Mouse (Mus musculus): ENCODE results near the gene Dnah14.
A peak's percentile ranks its signal among the peaks of the same experiment; 100 is the strongest.

Dnah14 gene

GRCm38 (mm10) chr1:181799911-181800310 lies 223.6 kb downstream of the Dnah14 start:
- no peak for DNase-seq

DNA sequence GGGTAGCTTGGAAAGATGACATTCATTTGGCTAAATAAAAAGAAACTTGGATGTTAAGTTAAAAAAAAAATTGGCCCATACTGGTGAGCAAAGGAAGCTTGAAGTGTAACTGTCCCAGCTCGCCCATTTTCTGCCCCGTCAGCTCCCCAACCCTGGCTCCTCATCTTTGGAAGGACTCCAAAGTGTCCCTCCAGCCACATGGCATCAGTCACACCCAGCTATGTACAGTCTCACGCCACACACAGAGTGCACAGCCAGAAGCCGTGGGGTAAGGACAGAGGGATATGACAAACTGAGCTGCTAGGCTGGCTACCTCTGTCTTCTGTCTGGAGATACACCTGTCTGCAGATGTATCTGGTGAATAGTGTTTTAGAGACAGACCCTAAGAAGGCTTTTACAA lies 224.3 kb downstream of the Dnah14 start:
- no peak for DNase-seq

- DNase-seq = no peak
Measured at GRCm38 (mm10) chr1:181811481-181812223, 235.3 kb downstream of the Dnah14 start.

- no peak for DNase-seq
Measured at GRCm38 (mm10) chr1:181826716-181827115, 250.4 kb downstream of the Dnah14 start.

DNA sequence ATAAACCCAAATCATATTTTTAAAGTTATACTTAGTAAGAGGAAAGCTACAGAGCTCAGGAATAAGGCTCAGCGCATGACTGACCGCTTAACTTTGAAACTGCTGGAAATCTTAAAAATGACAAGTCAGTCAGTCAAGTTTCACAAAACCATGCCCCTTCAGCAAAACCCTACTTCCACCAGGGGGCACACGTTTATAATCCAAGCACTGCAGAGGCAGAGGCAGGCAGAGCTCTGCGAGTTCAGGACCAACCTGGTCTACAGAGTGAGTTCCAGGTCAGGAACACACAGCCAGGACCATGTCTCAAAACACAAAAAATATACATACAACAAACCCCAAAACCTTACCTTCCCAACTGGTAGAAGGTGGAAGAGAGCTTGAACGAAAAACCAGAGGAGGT lies 252.0 kb downstream of the Dnah14 start:
- DNase-seq = no peak

DNA sequence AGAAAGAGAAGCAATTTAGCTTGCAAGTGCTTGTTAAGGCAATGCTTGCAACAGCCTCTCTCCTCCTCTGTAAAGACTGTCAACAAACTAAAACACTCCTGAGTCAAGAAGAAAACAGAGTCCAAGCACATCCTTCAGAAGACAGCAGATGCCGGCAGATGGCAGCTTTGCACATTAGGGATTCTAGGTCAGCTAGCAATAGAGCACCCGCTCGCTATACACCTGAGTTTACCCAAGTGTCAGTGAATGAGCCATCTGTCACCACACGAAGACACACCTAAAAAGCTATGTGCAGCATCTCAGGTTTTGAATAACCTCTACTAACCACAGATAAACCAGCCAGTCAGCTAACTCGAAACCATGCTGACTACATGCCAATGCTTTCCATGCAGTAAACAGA lies 256.4 kb downstream of the Dnah14 start:
- no peak for DNase-seq

DNA sequence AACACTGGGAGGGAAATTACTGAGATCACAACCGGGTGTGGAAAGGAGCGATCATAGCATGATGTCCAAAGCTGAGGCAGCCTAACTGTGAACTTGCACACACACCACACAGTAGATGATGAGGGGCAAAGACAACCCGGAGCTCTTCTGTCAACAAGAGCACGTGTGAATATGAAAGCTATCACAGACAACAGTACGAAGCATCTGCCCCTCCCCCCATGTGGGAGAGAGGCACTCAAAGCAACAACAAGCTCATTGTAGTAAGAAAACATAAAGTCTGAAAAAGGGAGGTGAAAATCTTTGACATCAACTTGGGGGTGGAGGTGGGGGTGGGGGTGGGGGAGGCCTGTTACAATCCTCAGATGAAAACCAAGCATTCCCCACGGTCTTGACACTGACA lies 256.8 kb downstream of the Dnah14 start:
- DNase-seq = no peak

- no peak for DNase-seq
Measured at GRCm38 (mm10) chr1:181838111-181838510, 261.8 kb downstream of the Dnah14 start.

DNA sequence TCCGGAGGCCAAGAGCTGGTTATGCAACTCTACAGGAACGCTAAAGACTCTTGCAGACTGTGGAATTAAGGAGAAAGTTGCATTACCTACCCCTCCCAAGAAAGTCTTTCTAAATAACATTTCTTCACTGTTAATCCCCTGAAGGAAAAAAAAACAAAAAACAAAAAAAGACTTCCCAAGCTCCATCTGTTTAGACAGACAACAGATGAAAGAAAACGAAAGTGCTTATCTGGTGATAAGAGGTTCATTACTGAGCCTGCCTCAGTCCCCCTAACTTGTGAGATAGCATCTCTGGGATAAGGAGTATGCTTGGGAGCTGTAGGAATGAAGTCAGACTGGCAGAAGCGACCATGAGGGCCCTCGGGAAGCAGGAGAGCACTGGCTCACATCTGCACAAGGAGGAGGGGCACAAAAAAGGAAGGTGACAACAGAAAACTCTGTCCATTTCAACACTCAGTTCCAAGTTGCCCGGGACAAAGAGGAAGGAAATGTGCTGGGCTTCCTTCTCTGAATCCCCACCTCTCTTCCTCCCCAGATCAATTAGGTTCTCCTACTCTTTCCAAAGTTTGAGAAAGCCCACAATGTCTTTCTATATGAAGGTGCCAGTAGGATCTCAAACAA lies 263.5 kb downstream of the Dnah14 start:
- no peak for DNase-seq

GRCm38 (mm10) chr1:181841396-181841795 lies 265.0 kb downstream of the Dnah14 start:
- no peak for DNase-seq

DNA sequence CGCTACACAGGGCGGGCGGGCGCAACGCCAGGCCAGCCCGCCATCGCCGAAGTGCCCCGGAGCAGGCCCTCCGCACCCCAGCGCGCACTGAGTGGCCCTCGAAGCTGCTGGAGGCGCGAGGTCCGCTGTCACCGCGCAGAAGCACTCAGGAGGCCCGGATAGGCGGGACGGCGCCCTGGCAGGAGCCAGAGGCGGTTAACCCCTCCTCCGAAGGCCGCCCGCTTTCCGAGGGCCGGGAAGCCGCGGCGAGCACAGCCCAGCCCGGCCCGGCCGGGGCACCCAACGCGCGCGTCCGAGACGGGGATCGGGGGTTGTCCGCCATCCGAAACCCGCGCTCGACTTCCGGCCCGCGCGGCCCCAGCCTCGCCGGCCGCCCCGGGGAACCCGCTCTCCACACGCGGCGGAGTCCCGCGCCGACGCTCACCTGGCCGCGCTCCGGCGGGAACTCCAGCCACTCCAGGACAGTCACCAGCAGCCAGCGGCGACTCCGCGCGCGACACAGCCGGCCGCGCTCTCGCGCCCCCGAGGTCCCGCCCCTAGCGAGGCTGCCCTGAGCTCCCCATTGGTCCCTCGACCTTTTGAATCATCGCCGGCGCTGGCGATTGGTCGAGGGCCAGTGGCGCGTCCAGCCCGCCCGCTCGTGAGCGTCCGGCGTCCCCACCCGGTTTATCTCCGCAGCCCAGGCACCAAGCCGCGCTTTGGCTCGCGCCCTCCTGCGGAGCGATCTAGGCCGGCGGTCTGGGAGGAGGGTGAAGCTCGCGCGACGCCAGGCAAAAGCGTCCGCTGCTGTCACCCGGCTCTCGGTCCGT lies 265.7 kb downstream of the Dnah14 start:
- DNase-seq = peak; percentile 95

- DNase-seq = no peak
Measured at GRCm38 (mm10) chr1:181842781-181843180, 266.4 kb downstream of the Dnah14 start, which contains the start of gene Lbr. Gene Lbr (minus strand): TSS chr1:181843046.

GRCm38 (mm10) chr1:181844874-181845547 lies 268.7 kb downstream of the Dnah14 start:
- no peak for DNase-seq

DNA sequence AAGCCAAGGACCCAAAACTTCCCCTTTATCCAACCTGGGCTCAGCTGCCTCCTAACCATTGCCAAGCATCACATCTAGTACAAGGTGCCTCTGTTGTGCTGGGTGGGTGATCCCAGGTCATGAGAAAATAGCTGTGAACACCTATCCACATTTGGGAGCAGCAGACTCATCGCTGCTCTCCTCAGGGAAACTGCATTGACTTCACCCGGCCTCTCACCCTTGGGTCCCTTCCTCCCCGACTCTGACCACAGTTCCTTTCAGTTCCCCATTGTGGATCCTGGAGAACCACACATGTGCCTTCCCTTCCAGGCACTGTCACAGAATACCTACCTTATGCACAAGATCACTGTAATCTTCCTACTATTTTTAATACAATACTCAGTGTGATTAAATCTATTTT lies 269.4 kb downstream of the Dnah14 start:
- DNase-seq = peak; percentile 23

GRCm38 (mm10) chr1:181847396-181847795 lies 271.0 kb downstream of the Dnah14 start:
- DNase-seq = no peak

GRCm38 (mm10) chr1:181848210-181848609 lies 271.9 kb downstream of the Dnah14 start:
- DNase-seq = no peak

- DNase-seq = no peak
Measured at GRCm38 (mm10) chr1:181850441-181850840, 274.1 kb downstream of the Dnah14 start.

DNA sequence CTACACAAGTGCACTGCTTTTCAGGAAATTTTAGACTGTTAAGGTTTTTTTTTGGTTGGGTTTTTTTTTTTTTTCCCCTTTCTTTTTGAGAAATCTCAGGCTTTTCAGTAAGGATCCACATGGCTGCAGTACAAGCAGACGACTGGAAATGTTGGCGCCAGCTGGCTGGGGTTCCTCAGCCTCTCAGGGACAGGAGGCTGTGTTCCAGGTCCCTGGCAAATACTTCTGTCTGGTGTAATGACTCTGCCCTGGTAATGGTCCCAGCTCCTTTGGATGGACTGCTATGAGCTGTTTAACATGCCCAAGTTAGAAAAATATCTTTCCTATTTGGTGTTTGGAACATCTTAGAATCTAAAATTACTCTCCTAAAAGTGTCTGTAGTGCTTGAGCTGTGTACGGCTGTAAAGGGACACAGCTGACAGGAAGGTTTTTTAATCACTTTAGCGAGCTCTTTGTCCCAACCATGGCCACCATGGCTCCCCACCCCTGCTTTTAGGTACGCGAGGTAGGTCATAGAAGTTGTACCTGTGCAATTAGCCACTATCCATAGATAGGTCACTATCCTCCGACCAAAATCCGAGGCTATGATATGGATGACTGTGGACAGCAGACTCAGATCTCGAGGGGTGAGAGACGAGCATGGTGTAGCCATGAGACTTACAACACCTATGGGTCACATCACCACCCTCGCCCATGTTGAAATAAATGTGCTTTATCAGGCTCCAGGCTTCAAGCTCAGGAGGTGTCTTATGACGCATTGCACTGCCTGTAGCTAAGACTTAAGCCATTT lies 275.4 kb downstream of the Dnah14 start:
- no peak for DNase-seq

- peak; percentile 28 for DNase-seq
Measured at GRCm38 (mm10) chr1:181852466-181852865, 276.1 kb downstream of the Dnah14 start.

- peak; percentile 46 for DNase-seq
Measured at GRCm38 (mm10) chr1:181853081-181853736, 276.9 kb downstream of the Dnah14 start.

- DNase-seq = no peak
Measured at GRCm38 (mm10) chr1:181854829-181855228, 278.5 kb downstream of the Dnah14 start.

DNA sequence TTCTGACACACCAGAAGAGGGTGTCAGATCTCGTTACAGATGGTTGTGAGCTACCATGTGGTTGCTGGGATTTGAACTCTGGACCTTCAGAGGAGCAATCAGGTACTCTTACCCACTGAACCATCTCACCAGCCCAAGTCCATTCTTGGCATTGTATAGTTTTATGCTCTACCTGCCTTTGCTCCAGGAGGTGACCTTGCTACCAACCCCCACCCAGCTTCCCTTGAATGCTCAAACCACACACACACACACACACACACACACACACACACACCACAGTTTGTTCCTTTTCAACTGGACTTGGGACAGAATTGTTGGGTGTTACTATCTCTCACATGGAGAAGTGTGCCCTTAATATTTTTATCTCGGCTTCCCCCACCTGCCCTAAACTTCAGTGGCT lies 280.0 kb downstream of the Dnah14 start:
- no peak for DNase-seq
